Mouse (Mus musculus) frontal cortex, postnatal 25 days (tissue): ENCODE results near the gene Zc3h6.
"Not testable (repeated sequence)": the region's sequence is repeated elsewhere in the genome, so short reads cannot be mapped to it uniquely, and the experiment has no call there.

Experiments
- DNase-seq, 2 experiments: peaks; one replicate each; pipeline ENCODE4 v3.0.0; 2022; ENCODE audit warnings: low spot score in 2 of 2

The Zc3h6 gene

DNA sequence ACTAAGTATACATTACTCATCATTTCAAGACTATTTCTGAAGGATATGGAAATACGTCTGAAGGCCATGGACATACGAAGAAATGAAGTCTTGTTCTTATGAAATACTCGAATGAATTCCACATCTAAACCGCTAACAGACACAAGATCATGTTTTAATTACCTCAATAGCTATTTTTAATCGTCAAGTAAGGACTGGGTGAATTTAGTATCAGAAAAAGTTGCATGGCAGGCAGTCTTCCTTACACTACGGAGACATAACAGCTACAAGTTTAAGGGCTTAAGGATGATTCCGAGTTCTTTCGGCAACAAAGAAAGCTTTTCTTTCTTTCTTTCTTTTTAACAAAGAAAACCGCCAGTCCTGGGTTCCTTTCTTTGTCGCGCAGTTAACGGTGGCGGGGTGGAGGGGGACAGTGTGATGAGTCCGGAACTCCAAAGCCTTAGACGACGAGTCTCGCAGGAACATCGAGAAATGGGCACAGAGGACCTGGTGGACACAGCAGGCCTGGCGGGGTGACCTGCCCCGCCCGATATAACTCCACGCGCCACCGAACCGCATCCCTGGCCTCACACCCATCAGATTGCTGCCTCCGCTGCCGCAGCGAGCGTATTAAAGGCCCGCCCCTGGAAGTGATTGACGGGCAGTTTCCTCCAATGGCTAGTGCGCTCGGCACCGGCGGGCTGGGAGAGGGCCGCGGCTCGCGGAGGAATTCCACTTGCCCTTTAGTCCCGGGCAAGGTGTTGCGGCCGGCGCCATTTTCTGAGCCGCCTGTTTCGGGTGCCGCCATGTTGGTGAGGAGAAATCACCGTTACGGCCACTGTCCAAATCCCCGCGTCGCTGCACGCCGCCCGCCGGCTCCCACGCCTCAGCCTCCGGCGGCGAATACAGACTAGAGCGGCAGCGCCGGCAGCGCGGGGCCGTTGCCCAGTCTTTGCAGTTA, at the start of gene Zc3h6:
Zc3h6 (plus strand) TSS at position 762 of the 940 bp plus-strand sequence.
- peak; percentile 99 for DNase-seq

DNA sequence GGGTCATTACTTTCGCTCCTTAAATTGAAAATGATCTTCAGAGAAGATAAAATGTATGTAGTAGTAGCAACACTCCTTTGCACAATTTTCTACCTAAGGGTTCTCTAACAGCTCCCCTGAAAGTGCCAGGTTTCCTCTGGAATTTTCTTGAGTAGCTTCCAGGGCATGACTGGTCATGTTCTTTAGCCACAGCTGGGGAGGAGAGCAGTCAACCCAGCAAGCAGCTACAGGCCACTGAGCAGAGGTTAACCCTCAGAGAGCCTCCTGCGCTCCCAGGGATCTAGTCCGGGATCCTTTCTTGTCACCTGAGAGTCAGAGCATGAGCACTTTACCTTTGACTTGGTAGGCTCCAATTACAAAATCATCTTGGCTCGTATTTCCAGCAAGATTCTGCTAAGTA, 42.4 kb upstream of the Zc3h6 start:
- DNase-seq = no peak

DNA sequence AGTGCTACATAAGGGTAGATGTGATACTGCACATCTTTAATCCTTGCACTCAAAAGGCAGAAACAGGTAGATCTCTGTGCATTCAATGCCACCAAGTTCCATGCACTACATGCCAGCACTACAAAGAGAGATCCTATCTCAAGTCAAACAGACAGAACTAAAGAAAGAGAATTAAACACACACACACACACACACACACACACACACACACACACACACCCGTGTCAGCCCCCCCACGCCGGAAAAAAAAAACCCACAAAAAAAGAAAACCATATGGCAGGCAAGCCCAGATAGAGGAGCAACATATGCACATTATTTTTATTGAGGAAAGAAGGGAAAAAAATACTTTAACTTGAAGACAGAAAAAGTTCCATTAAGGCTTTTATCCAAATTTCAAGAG, 38.8 kb upstream of the Zc3h6 start:
- DNase-seq = no peak

DNA sequence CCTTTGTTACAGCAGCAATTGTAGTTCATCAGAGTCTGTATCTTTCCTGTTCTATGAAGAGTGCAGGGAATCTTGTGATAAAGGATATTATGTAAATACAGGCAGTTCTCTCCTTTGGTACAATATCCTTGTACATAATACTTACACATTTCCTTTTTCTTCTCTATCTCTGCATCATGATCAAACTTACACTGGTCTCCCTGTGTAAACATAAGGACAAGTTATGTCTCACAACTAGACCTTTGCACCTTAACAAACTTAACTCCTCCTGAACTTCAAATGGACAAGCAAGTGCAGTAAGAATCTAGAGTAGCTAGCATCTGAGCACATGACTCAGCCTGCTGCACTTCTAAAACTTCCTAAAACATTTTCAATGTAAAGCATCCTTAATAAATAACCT, 36.5 kb upstream of the Zc3h6 start:
- DNase-seq = no peak

DNA sequence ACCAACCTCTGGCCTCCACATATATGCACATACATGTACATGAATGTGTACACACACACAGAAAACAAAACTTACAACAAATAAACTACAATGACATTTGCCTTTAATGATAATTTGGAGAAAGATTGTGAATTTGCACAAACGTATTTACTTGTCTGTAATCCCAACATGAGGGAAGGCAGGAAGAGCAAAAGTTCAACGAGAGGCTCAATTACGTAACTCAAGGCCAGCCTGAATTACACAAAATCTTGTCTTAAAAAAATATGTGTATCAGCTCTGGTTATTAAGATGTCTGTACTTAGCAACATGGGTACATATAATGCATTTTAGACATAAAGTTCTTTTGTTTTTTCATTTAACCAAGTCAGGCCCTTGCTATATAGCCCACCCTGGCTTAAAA, 30.9 kb upstream of the Zc3h6 start:
- no peak for DNase-seq

DNA sequence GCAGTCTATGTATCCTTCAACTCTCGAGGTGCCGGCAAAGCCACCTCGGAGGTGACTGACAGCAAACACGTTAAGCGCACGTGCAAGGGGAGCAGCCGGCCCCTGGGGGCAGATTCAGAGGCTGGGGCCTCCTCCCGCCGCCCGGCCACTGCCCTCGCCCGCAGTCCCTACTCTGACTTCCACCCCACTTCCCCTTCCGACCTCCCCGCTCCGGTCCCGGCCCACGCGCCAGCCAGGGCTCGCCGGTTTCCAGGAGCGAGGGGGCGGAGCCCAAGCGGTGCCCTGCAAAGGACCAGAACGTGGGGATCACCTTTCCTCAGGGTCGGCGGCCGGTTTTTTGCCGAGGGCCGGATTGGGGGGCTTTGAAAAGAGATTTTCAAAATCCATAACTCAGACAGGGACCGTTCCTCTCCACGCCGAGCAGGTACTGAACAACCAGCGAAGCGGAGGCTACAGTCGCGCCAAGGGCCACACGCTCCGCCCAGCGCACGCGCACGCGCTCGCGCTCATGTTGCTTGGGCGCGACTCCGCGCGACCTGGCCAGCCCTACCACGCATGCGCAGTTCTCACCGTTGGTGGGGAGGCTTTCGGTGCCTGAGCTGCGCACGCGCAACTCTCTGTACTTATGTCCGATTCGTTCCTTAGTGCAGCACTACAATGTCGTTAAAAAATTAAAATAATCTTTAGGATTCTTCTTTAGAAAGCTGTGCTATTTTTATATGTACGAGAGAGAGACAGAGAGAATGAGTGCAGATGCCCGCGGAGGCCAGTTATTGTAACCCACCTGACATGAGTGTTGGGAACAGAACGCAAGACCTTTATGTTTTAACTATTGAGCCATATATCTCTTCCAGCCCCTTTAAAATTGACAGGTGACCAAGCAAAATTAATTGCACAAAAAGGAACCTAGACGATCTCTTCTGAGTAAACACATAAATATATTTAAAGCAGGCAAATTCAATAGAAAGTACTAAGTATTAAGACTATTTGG, 23.4 kb upstream of the Zc3h6 start, which contains the start of gene Zc3h8:
Zc3h8 (minus strand) TSS at position 540 of the 991 bp plus-strand sequence.
- DNase-seq = peak; percentile 86 to 93

DNA sequence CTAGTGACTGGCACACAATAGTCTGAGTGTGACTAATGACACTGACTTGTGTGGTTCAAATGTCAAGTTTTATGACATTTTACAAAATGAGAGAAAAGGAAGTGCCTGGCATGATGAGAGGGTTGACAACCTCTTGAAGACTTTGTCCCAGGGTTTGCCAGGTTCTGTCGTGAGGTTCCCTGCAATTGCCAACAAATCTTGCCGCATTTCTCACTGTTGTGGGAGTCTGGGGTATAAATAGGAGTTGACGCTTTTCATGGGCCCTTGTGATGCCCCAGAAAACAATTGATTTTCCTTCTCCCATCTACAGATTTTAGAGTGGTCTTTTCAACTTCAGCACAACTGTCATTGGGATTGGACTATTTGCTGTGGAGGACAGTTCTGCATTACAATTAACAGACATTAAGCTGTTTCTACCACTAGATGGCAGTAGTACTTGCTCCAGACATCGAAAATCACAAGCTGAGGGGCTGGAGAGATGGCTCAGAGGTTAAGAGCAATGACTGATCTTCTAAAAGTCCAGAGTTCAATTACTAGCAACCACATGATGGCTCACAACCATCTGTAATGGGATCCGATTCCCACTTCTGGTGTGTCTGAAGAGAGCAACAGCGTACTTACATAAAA, 19.1 kb upstream of the Zc3h6 start:
- no peak for DNase-seq

DNA sequence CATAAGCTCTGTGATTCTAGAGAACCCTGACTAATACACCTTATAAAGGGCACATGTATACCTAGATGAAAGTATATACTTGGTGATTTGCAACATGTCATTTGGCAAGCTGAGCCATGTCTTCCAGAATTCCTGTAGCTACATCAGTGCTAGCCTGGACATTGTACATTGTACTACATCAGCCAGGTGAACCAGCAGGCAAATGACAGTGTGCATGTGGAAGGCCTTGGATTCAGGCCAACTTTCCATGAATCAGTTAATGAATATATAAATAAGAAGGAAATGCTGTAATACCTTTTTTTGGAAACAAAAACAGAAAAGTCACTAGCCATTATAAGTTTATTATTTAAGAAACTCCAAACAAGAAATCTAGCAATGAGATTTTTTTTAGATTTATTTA, 13.0 kb upstream of the Zc3h6 start:
- DNase-seq = no peak

DNA sequence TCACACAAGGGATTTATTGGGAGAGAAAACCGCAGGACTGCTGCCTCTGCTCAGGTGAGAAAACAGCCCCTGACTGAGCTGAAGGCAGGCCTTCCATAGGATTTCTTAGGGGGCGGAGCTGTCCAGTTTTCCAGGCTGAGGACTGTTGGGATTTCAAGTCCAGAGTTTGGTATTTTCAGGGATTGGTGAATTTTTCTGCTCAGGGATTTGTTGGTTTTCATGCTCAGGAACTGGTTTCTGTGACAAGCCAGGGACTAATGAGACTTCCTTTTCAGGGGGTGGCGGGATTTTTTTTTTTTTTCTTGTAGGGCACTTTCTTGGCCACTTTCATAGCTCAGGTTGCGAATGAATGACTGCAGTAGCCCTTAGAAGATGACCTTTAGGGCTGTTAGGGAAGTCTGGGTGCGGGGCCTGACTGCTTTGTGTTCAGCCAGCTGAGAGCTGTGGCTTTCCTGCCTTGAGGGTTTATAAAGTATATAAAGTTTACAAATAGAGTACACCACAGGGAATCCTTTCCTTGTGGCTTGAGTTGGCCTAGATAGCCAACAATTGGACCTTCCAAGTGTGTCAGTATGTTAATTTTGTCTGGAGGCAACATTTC, 1.6 kb upstream of the Zc3h6 start:
- DNase-seq = no peak

DNA sequence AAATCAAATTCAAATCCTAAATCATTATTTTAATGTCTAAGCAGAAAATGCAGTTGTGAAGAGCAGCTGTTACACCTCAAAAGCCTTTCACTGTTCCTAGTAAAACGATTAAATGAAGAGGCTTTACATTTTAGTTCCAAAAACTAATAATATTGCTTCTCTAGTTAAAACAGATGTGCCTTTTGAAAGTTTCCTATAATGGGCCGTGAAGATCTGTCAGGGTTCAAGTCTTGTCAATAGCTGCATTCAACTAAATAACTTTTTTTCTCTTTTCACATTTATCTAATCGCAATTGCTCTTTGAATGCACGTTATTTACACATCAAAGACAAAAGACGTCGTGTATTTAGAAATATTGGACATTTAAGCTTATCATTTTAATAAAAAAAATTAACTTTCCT, 966 bp upstream of the Zc3h6 start:
- DNase-seq = no peak

DNA sequence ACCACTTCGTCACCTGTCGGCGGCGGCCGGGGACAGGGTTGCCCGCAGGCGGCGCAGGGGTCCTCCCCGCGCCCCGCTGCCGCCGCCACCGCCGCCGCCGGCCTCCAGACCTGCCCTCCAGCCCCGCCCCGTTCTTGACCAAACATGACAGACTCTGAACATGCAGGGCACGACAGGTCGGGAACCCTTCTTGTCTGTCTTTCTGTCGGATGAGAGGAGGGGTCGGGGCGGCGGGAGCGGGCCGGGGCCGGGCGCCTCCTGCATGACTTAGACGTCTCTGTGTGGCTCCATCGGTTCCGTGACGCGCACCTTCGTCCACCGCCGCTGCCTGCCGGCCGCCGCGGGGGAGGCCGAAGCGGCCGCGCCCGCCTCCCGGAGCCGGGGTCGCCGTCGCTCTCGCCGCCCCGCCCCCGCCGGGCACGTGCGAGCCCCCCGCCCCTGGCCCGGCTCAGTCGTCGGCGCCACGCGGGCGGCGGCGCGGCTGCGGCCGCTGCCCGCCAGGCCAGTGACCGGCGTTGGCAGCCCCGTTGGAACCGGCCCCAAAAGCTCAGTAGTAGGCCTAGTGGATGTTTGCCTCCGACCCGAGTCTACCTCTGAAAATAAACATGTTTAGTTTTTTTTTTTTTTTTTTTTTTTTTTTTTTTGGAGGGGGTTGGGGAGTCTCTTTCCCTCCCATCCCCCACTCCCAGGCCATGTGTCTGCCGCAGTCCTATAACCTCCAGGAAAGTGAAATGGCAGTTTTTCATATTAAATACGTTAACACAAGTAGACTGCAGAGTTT, 649 bp downstream of the Zc3h6 start, which contains the start of gene Gm10762:
Gm10762 (minus strand) TSS at position 65 of the 781 bp plus-strand sequence.
- peak; percentile 60 to 62 for DNase-seq

DNA sequence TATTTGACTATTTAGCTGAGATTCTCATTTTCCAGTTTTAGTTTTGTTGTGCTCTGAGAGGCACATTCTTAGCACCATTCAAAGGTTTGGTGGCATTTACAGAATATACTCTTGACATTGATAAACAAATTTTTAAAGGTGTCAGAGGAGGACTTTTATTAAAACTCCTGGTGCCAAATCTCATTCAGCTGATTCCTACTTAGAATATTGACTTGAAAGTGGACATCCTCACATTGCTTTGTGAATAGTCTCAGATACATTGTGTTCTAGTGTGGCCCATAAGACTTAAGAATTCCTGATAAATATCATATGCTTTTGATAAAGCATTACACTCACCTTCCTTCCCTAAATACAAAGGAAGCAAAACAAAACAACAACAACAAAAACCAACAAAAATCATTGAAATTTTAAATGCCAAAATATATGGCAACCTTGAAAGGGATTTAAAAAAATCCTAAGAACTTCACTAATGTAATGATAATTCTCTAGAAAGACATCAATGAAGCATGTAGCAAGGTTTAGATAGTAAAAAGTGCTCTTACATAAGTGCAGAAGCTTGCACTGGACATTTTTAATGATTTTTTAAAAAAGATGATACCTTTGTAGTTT, 1.4 kb downstream of the Zc3h6 start:
- DNase-seq = no peak

DNA sequence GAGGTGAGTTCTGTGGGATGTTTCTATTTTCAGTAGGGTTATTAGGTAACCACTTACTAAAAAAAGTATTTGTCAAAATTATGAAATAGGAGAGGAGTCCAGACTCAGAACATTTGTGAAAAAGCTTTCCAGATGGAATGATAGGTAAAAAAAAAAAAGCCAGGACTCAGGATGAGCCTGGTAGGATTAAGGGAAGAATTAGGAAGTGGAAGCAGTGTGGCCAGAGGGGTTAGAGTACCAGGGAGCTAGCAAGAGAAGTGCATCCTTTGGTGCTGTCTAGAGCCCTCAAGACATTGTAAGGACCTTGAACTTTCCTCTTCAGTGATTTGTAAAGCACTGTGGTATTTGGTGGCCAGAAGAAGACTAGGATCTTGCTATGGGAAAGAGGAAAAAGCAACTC, 5.1 kb downstream of the Zc3h6 start:
- DNase-seq = no peak

DNA sequence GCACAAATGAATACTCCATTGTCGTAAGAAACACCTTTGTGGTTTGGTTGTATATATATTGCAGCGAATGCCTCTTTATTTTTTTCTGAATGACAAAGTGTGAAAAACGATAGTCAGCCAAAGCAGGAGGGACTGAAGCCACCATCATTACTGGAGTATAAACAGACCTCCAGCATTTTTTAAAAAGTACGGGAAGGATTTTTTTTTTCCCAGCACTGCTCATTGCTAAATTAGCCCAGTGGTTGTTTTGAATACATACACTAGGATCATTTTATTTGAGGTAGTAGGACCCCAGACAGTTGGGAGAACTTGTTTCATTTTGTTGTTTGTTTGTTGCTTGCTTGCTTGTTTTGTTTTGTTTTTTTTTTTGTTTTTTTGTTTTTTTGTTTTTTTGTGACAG, 8.4 kb downstream of the Zc3h6 start:
- no peak for DNase-seq

DNA sequence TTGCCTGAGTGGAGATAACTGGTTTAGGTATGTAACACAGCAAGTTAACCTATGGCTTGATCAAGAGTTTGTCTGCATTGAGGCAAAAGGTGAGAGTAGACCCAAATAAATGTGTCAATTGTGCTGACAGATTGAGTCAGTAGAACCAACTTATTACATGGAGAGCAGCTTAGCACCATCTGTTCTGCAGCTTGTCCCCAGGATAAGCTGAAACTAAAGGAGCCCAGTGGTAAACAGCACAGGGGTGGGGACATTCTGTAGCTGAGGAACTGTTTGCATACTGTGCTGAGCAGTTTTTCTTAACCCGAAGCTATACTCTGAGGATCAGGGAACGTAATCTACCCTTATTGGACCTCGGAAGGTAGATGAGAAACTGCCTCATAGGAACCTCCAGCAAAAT, 17.5 kb downstream of the Zc3h6 start:
- no peak for DNase-seq

DNA sequence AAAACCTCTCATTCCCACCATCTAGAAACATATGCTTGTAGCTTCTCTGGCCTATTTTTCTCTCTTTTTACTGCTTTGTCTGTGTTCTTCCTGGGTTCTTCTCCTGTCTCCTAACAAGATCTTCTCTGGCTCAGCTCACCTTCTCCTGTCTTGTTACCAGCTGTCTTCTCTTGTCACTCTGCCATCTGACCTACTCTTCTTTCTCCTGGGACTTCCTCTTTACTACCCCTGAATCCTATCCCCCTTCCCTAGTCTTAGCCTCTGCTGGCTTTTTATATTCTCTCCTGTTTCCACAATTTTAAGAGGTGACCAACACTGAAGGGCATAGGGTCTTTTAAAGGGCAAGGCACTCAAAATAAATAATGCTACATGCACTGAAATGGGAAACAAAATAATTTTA, 37.7 kb downstream of the Zc3h6 start:
- DNase-seq = no peak

DNA sequence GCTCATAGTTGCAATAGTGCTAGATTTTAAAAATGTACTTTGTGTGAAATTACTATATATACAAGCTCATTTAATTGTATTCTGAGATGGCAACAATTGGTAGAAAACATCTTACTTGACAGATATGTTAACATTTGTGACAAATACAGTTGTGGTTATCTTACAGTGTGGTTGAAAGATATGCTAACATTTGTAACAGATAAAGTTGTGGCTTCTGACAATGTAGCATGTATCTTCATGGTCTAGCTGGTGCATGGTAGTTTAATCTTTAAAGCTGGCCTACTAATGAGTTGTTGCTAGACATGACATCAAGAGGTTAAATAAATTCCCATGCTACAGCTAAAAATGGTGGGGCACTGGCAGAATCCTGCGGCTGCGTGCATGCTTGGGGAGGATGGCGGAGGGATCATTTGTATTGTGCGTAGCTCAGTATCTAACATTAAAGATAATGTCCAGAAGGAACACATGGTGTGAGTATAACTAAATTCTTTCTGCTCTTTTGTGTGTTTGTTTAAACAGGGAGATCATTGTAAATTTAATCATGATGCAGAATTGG, 39.1 kb downstream of the Zc3h6 start:
- no peak for DNase-seq

DNA sequence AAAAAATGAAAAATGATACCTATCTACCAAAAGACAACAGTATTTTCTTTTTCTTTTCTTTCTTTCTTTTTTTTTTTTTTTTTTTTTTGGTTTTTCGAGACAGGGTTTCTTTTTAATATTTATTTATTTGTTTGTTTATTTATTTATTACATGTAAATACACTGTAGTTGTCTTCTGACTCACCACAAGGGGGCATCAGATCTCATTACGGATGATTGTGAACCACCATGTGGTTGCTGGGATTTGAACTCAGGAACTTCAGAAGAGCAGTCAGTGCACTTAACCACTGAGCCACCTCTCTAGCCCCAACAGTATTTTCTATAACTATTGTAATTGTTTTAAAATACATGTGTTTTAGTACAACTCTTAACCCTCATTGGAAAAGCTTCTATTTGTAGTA, 41.7 kb downstream of the Zc3h6 start:
- not testable (repeated sequence) for DNase-seq

DNA sequence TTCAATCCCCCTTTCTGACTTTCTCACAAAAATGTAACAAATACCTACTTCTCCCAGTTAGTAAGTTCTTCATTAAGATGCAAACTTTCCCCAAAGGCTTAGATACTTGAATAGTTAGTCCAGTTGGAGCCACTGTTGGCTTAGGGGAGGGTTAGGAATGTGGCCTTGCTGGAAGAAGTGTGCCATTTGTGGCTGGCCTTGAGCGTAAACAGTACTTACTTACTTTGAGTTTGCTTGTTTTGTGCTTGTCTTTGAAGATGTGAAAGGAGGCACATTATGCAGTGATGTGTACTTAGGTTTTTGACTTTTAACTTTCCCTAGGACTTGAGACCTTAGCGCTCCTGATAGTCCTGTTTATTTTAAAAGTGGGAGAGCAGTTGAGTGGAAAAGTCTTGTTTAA, 52.9 kb downstream of the Zc3h6 start:
- DNase-seq = no peak

DNA sequence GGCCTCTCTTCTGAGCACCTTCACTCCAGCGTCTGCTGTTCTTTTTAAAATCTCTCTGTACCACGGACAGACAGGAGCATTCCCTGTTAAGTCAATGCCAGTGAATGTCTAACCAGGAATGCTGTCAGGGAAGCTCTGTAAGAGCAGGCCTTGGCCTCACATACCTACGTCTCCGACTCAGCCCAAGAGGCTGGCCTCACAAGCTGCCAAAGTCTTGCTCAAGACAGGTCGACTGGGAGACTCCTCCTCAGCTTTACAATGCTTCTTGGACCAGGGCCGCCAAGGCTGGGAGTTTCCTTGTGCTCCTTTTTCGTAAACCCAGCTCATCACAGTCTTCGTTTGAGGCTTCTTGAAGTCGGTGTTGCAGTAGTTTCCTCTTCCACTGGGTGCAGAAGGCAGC, 57.6 kb downstream of the Zc3h6 start:
- DNase-seq = no peak
